Mouse (Mus musculus) thymus, postnatal 0 days (tissue): Measurements from ENCODE around the gene Megf8. TPM values are rescaled to one million over a fixed set of nuclear protein-coding genes. Genes with fewer than 3 reads are reported as not detected.

ENCODE experiments used
- DNase-seq: peaks from one replicate; pipeline ENCODE4 v3.0.0-alpha.2; 2015; ENCODE audit warnings: low spot score
- polyA plus RNA-seq: library from polyadenylated mRNA; unstranded; fragments of >200 nt; fragmentation: Nextera tagmentation; extraction: Ambion mirVana; gene quantifications from 2 replicates; pipeline ENCODE4 v1.2.1, GENCODE M21; 2015

Megf8 gene
- polyA plus RNA-seq = 1.9 and 2.0 TPM in 2 replicates

DNA sequence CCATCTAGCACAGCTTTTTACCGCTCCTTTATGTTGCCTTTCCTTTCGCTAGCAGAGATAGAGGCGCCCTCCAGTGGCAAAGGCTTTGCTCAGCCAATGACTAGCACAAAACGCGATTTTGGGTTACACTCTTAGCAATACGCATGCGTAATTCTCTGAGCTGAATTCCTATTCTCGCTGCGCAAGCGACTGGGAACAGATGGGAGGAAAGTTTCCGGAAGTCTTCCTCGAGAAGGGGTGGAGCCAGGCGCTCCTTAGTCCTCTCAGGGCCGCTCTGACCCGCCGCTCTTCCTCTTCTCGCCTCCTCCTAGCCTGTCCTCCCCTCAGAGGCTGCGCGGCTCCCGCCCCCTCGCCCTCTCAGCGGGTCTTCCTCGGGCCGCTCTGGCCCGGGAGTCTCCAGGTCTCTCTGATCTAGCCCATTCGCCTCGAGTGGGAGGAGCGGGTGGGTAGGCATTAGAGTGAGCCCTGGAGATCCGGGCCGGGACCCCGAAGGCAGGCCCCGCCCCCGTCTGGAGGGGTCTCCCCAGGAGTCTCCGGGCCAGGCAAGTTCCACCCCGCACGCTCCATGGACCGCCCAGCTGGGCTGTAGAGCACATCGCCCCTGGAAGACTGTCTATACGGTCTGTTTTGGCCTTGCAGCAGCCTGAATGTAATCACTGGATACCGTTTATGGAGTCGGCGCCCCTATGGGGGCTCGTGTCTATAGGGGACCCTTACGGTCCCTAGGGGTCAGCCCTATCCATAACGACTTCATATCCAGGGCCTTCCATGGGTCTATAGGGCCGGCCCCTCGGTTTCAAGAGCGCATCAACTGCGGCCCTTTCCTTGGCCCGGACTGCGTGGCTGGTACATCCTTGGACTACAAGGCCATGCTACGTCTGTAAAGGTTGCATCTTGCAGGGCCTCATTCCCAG lies at the start of gene Megf8:
Gene Megf8 (plus strand): TSS at position 633 of the 914 bp plus-strand sequence.
- DNase-seq = peak; percentile 91

DNA sequence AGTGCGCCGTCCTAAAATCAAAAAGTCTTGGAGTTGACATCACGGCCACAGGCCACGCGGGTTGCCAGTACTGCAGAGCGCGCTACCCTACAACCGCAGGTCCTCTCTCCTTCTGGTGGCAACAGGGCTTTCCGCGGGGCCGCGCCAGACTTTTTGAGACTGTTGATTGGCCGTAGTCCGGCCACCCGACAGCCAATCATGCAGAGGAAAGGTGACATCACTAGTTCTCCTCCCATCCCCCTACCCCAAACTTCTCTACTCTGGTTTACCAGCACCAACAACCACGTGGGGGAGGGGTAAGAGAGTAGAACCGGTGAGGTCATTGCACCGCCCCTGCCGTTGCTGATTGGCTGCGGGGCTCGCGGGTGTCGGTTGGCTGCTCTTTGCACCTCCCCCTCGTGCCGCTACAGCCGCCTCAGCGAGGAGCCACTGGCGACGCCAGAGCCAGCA lies 49.6 kb upstream of the Megf8 start, which contains the start of gene Cic:
Gene Cic (plus strand): TSS at position 404 of the 450 bp plus-strand sequence.
- DNase-seq = peak; percentile 100

DNA sequence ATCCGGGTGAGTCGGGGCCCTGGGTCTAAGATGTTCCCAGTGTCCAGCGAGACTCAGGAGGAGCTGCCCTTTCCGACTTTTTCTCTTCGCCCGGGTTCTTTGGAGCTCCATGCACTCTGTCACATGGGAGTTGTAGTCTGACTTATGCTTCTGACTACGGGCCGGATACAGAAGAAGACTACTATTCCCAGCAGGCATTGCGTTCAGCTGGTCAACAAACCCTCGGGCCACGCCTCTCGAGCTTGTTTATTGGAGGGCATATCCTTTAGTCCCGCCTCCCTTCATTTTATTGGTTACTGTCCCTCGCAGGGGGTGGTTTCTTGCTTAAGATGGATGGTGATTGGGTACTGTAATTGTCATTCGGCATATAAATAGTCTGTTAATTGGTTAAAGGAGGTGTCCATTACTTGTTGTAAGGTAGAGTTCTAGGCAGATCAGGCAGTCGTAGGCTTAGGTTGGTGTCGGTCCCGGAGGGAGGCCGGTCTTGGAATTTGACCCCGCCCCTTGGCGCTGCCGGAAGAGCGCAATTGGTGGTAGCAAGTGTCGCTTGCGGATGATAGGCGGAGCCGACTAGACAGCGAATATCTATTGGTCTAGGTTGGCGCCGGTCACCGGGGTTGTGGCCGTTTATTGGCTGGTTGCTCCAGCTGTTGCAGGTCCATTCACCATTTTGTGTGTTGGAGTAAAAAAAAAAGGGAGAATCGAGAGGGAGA lies 49.1 kb upstream of the Megf8 start:
- DNase-seq = peak; percentile 100

DNA sequence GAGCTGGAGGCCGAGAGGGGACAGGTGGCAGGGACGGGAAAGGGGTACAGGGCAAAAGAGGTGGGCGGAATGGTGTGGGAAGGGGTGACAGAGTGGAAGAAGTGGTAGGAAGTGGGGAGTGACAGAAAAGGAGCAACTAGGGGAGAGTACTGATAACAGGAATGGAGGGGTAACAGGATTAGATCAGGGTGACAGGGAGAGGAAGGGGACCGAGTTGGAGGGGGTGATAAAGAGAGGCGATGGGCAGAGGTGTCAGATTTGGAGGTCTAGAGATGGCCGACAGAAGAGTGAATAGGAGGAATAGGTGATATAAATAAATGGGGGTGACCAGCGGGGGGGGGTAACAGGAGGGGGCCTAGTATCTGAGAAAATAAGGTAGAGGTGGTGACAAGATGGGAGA lies 48.4 kb upstream of the Megf8 start:
- no peak for DNase-seq

DNA sequence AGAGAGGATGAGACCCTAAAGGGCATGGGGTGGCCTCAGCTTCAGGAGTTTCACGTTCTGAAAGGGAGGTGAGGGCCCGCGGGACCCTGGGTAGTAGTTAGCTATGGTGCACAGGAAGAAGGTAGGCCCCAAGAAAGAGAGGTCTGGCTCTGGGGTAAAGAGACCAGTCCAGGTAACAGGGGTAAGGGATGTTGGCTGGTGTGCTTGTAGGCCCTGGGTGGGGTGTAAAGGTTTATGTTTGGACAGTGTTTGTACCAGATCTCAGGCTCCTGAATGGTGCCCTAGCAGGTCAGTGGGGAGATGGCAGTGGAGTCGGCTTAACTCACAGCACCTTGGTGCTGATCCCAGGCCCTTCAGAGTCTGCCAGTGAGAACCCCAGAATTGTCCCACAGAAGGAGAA lies 47.9 kb upstream of the Megf8 start:
- DNase-seq = peak; percentile 26

DNA sequence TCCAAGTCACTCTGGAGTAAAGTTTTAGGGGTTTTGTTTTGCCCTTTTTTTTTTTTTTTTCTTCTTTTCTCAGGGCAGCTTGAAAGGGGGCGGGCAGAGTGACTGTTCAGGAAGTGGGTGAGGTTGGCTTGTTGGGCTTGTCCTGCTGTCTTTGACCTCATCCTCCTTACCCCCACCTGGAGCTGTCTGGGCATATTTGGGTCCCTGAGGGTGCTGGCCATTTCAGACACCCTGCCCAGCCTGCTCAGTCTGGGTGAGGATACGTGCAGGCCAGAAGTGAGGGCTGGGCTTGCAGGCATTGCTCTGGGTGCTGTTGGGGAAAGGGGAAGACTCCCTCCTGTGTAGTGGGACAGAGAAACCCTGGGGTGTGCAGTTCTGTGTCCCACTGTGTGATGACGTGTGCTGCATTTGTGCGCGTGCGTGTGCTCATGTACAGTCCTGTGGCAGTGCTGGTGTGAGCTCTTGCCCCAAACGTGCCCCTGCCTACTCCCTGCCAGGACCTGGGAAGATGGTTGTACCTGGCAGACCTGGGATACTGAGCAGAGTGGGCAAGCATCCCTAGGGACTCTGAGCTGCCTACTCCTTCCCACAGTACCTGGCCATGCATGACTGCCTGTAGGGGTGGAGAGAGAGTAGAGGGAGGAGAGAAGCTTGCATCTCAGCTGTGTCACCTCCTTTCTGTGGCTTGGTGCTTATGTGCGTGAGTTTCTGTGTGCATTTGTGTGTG lies 47.3 kb upstream of the Megf8 start:
- DNase-seq = no peak

DNA sequence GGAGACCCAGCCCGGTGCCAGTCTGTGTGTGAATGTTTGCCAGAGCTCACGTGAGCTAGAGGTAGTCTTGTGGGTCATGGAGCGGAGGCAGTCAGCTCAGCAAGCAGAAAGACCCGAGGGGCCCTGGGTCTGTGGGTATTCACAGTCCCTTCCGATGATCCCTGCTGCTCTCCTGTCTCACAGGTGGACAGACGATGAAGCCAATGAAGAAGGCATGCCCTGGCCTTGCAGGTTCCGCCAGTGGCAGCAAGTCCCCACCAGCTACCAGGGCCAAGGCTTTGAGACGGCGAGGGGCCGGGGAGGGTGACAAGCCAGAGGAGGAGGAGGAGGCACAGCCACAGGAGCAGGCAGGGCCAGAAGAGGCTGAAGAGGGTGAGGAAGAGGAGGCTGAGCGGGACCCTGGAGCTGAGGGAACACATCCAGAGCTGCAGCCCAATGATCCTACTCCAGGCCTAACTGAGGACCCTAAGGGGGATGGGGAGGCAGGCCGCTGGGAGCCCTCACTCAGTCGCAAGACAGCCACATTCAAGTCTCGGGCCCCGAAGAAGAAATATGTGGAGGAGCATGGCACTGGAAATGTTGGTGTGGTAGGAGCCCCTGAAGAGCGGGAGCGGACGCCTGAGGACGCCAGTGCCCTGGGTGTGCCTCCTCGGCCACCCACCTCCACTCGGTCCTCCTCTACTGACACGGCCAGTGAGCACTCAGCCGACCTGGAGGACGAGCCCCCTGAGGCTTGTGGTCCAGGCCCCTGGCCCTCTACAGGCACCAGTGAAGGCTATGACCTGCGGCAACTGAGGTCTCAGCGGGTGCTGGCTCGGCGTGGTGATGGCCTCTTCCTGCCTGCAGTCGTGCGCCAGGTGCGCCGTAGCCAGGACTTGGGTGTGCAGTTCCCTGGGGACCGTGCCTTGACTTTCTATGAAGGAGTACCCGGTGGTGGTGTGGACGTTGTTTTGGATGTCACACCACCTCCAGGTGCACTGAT lies 46.0 kb upstream of the Megf8 start:
- DNase-seq = no peak

DNA sequence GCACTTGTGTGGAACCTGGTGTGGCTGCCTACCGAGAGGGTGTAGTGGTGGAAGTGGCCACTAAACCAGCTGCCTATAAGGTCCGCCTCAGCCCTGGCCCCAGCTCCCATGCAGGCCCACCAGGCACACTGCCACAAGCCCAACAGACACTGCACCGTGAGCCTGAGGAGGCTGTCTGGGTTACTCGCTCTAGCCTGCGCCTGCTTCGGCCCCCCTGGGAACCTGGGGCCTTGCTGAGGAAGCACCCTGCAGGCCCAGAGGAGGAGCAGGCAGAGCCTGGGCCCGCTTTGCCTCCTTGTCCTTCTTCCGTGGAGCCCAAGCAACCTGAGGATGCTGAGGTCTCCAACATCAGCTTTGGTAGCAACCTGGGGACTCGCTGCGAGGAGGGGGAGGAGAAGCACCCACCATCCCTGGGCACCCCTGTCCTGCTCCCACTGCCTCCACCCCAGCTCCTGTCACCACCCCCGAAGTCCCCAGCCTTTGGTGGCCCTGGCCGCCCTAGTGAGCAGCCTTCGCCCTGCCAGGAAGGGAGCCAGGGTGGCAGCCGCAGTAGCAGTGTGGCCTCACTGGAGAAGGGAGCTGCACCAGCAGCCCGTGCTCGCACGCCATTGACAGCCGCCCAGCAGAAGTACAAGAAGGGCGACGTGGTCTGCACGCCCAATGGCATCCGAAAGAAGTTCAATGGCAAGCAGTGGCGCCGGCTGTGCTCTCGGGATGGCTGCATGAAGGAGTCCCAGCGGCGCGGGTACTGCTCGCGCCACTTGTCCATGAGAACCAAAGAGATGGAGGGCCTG lies 45.1 kb upstream of the Megf8 start:
- no peak for DNase-seq

DNA sequence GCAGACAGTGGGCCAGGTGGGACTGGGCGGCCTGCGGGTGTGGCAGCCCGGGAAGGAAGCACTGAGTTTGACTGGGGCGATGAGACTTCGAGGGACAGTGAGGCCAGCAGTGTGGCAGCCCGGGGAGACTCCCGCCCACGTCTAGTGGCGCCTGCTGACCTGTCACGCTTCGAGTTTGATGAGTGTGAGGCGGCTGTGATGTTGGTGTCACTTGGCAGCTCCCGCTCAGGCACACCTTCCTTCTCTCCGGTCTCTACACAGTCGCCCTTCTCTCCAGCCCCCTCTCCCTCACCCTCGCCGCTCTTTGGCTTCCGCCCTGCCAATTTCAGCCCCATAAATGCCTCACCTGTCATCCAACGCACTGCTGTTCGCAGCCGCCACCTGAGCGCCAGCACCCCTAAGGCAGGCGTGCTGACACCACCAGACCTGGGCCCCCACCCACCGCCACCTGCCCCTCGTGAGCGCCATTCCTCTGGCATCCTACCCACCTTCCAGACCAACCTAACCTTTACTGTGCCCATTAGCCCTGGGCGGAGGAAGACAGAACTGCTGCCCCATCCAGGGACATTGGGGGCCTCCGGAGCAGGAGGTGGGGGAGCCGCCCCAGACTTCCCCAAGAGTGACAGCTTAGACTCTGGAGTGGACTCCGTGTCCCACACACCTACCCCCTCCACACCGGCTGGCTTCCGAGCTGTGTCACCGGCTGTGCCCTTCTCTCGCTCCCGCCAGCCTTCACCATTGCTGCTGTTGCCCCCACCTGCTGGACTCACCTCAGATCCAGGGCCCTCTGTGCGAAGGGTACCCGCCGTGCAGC lies 44.3 kb upstream of the Megf8 start:
- DNase-seq = no peak

DNA sequence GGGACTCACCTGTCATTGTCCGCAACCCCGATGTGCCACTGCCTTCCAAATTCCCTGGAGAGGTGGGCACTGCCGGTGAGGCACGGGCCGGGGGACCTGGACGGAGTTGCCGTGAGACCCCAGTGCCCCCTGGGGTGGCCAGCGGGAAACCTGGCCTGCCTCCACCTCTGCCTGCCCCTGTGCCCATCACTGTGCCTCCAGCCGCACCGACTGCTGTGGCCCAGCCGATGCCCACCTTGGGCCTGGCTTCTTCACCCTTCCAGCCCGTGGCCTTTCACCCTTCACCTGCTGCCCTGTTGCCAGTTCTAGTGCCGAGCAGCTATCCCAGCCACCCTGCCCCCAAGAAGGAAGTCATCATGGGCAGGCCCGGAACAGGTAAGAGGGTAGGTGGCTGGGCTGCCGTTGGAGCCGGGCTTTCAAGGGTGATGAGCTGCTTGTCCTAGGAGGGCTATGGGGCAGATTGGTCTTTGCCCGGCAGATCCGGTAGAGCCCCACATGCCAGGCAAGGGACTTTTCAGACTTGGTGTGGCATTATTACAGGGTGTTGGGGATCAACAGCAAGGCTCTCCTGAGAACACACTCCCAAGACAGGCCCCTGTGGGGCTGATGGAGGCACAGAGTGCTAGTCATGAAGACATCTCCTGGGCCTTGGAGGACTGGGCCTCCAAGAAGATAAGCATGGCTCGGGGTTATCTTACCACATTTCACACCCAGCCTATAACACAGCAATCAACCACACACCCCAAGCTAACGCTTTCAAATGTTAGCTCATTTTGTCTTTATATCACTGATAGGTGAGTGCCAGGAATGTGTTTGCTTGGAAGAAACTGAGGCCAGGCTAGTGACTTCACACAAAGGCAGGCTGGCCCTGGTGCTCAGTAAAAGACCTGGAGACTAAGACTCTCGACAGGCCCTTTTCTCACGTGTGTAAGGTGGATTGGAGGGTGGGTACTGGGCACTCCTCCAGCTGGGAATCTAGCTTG lies 43.4 kb upstream of the Megf8 start:
- DNase-seq = no peak

DNA sequence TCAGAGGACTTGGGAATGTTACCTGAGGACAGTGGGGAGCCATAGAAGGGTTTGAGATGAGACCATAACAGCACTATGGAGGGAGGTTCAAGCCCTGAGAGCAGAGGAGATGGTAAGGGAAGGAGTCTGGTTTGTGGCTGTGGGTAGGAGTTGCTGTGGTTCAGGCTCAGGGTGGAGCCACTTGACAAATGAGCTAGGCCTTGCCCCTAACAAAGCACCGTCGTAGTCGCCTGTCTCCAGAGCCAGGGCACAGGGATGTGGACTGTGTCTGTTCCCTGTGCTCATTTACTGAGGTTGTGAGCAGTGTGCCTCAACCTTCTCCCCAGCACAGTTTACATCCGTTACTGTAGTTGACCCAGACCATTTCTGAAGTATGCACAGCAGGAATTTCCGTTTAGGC lies 42.4 kb upstream of the Megf8 start:
- DNase-seq = peak; percentile 50

DNA sequence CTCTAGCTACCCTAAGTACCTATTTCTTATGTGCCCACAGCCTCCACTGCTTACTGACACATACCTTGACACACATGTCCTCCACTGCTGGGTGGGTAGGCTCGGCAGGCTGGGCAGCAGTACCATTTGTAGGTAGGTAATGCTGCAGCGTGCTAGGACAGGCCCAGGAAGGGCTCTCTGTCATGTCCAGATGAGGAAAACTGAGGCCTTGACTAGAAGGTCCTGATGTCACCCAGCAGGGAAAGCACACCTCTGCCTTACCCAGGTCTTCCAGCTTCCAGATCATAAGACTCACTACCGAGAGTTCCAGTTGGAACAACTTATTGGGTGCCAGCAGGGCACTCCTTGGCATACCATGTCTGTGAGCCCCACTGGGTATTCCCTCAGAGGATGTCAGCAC lies 42.0 kb upstream of the Megf8 start:
- DNase-seq = no peak

DNA sequence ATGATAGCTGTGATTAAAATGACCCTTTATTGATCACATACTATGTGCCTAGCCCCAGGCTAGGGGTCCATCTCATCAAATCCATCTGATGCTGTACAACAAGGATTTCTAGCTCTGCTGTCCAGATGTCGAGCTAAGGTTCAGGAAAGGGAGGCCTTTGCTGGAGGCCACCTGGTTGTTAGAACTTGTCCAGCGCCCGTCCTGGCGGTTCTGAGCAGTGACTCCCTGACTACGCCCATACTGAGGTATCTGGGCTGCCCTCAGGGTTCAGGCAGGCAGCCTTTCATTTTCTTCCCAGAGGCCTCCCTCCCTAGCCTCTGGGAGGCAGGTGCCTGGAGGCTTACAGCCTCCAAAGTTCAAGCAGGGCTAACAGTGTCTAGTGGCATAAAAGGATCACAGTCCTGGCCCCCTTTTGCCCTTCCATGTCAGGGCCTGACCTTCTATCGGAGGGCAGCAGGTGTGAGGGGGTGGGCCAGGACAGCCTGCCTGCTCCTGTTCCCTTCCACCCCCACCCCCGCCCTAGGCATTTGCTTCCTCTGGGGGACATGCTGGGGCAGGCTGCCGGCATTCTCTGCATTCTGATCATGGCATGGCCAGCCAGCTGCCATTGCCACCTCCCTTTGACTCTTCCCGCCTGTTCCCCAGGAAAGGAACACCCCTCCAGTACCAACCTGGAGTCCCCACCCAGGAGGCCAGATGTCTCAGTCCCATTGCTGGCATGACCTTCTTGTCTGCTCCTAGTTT lies 41.2 kb upstream of the Megf8 start:
- no peak for DNase-seq

DNA sequence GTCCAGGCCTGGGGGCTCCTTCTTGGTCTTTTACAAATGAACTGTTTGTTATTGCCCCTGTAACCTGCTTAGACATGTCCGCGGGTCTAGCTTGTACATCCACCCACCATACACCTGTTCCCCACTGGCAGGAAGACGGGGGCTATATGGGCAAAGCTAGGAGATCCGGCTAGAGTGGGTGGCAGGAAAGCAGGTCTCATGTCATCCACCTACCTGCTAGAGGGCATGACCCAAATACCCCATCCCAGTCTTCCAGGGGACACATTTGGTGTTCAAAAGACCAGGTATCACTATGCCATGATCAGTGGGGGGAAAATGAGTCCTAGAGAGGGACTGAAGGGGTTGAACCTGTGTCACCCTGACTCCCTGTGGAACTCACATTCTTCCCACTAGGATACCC lies 39.6 kb upstream of the Megf8 start:
- no peak for DNase-seq

DNA sequence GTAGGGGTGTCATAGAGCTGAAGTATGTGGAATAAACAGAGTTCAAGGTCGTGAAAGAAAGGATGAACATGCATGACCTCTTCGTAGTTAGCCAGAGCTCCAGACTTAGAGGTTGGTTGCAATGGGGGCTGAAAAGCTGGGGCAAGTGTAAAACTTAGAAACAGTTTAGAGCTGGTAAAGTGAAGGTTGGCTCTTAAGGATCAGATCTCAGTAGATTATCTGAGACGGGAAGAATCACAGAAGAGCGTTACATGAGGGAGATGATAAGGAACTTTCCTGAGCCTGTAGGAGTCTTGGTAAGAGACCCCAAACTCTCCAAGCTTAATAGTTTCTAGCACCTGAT lies 39.0 kb upstream of the Megf8 start:
- peak; percentile 75 for DNase-seq

DNA sequence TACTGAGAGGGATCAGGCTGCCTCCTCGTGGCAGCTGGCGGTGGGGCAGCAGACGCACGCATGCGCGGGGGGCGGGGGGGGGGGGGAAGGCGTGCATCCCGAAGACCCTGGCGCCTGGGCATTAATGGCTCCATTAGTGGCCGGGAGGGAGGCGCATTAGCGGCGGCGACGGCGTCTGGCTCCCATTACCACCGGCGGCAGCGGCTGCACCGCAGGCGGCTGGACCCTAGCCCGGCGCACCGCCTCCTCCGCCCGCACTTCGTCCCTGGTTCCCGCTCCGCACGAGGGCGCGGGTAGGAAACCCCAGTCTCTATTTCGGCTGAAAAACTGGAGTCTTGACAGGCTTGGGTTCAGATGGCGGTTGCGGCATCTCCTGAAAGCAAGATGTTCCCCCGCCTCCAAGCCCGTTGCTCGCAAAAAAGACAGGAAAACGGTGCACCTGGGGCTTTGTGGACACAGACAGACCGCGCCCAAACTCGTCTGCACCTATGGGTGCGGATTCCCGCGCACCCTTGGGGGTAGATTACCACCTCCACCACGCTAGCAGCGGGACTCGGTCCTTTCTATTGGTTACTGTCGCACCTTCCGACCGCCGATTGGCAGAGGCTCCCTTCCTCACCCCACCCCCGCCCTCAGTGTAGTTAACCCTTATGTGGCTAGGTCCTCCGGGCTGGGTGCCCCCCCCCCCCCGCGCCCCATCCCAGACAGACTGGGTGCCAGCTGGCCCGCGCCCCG lies 38.5 kb upstream of the Megf8 start:
- peak; percentile 96 for DNase-seq
